Mouse (Mus musculus) neural tube, embryonic 12.5 days (tissue): ENCODE data around the gene Nr4a1. TPM values are rescaled to one million over a fixed set of nuclear protein-coding genes. Genes with fewer than 3 reads are reported as not detected.

ENCODE experiments used
- ATAC-seq: fragments of 200-750 bp; cut with Nextera tagmentation; 2 replicates; pipeline ENCODE4 v1.8.0; 2017; ENCODE audit warnings: low read depth, mild to moderate bottlenecking, moderate TSS enrichment, moderate library complexity; ENCODE audit not compliant: low FRiP score
- H3K27ac ChIP-seq: fragments of 300-500 bp; sonication (generic); 2 replicates; pipeline ENCODE4 v1.5.1; 2016
- H3K27me3 ChIP-seq: fragments of 300-500 bp; sonication (generic); replicated peaks from 2 replicates; pipeline ENCODE4 v1.6.1; 2016; ENCODE audit warnings: mild to moderate bottlenecking
- H3K36me3 ChIP-seq: fragments of 300-500 bp; sonication (generic); 2 replicates; pipeline ENCODE4 v1.6.1; 2016; ENCODE audit warnings: mild to moderate bottlenecking
- H3K4me1 ChIP-seq: fragments of 300-500 bp; sonication (generic); 2 replicates; pipeline ENCODE4 v1.6.1; 2016
- H3K4me2 ChIP-seq: fragments of 300-500 bp; sonication (generic); replicated peaks from 2 replicates; pipeline ENCODE4 v1.6.1; 2016; ENCODE audit warnings: mild to moderate bottlenecking
- H3K4me3 ChIP-seq: fragments of 300-500 bp; sonication (generic); 2 replicates; pipeline ENCODE4 v1.5.1; 2016
- H3K9ac ChIP-seq: fragments of 300-500 bp; sonication (generic); 2 replicates; pipeline ENCODE4 v1.6.1; 2016; ENCODE audit warnings: mild to moderate bottlenecking
- H3K9me3 ChIP-seq: fragments of 300-500 bp; sonication (generic); 2 replicates; pipeline ENCODE4 v1.6.1; 2016; ENCODE audit warnings: mild to moderate bottlenecking
- WGBS: fragments of 180-500 bp; shearing (Covaris S2); methylation state at CpG from one replicate; pipeline ENCODE4 v1.1.7; 2016; 5-methylcytosine and 5-hydroxymethylcytosine counted together
- polyA plus RNA-seq: library from polyadenylated mRNA; unstranded; fragments of >200 nt; fragmentation: Nextera tagmentation; extraction: Ambion mirVana; gene quantifications from 2 replicates; pipeline ENCODE4 v1.2.1, GENCODE M21; 2016

The Nr4a1 gene
- polyA plus RNA-seq, 1 experiment from 2014 or later, result 7.5 TPM

- no peak overlapping the region for H3K4me2 ChIP-seq
- H3K36me3 ChIP-seq, result no peaks in the 10 kb centered on the region
- H3K9ac ChIP-seq, result no peak overlapping the region
- peaks cover 6% of the 10 kb centered on the region; the same call in 1 of the 2 replicates for H3K4me1 ChIP-seq
- no peak for ATAC-seq
- H3K4me3 ChIP-seq, result no peak overlapping the region
- 67% methylated on average over 10 of the region's 10 CpGs for WGBS
- H3K27me3 ChIP-seq, result peaks cover 2% of the 10 kb centered on the region
- no peak overlapping the region for H3K27ac ChIP-seq
- no peaks in the 10 kb centered on the region for H3K9me3 ChIP-seq
Observed at GRCm38 (mm10) chr15:101260387-101260786, 6.3 kb downstream of the Nr4a1 start.

- peaks cover 8% of the 10 kb centered on the region for H3K4me1 ChIP-seq
- H3K36me3 ChIP-seq, result no peaks in the 10 kb centered on the region
- peaks cover 9% of the 10 kb centered on the region for H3K27me3 ChIP-seq
- no peak overlapping the region for H3K27ac ChIP-seq
- no peak overlapping the region for H3K4me2 ChIP-seq
- 75% methylated on average over 13 of the region's 13 CpGs for WGBS
- no peak for ATAC-seq
- no peak overlapping the region for H3K4me3 ChIP-seq
- no peaks in the 10 kb centered on the region for H3K9me3 ChIP-seq
- H3K9ac ChIP-seq, result no peak overlapping the region
Observed at GRCm38 (mm10) chr15:101260874-101261622, 7.0 kb downstream of the Nr4a1 start.

GRCm38 (mm10) chr15:101262502-101262901 lies 8.4 kb downstream of the Nr4a1 start:
- 76% methylated on average over 5 of the region's 5 CpGs for WGBS

GRCm38 (mm10) chr15:101266132-101266963 lies 12.3 kb downstream of the Nr4a1 start:
- H3K4me1 ChIP-seq, result peaks cover 9% of the 10 kb centered on the region
- ATAC-seq, result peak; percentile 71
- peaks cover 32% of the 10 kb centered on the region for H3K27me3 ChIP-seq
- peak overlapping the region; percentile 45 for H3K4me3 ChIP-seq
- no peaks in the 10 kb centered on the region for H3K9me3 ChIP-seq
- H3K27ac ChIP-seq, result no peak overlapping the region
- WGBS, result under 1% methylated on average over 57 of the region's 57 CpGs
- peaks cover 11% of the 10 kb centered on the region for H3K36me3 ChIP-seq
- peak overlapping the region; percentile 91 for H3K4me2 ChIP-seq
- H3K9ac ChIP-seq, result peak overlapping the region; percentile 45

More at GRCm38 (mm10) chr15:101262502-101262901, 8.4 kb downstream of the Nr4a1 start:
- H3K4me3 ChIP-seq, result no peak overlapping the region
- H3K4me1 ChIP-seq, result peaks cover 15% of the 10 kb centered on the region
- no peak overlapping the region for H3K9ac ChIP-seq
- no peak overlapping the region for H3K27ac ChIP-seq
- no peak for ATAC-seq
- H3K4me2 ChIP-seq, result no peak overlapping the region
- peaks cover 23% of the 10 kb centered on the region for H3K27me3 ChIP-seq
- H3K9me3 ChIP-seq, result no peaks in the 10 kb centered on the region
- H3K36me3 ChIP-seq, result no peaks in the 10 kb centered on the region

GRCm38 (mm10) chr15:101267053-101268032 lies 13.3 kb downstream of the Nr4a1 start:
- Histone ChIP-seq H3K9ac (no peak overlapping the region), H3K36me3 (peaks cover 14% of the 10 kb centered on the region), H3K27me3 (peaks cover 32% of the 10 kb centered on the region), H3K4me2 (peak overlapping the region; percentile 91), H3K4me3 (peak overlapping the region; percentile 45), H3K4me1 (peaks cover 9% of the 10 kb centered on the region), H3K9me3 (no peaks in the 10 kb centered on the region), H3K27ac (no peak overlapping the region)
- ATAC-seq, result no peak
- 5% methylated on average over 25 of the region's 25 CpGs for WGBS

- peaks cover 31% of the 10 kb centered on the region for H3K36me3 ChIP-seq
- peaks cover 31% of the 10 kb centered on the region for H3K27me3 ChIP-seq
- H3K4me2 ChIP-seq, result no peak overlapping the region
- ATAC-seq, result no peak
- WGBS, result 92% methylated on average over 29 of the region's 29 CpGs
- H3K27ac ChIP-seq, result no peak overlapping the region
- peaks cover 9% of the 10 kb centered on the region for H3K4me1 ChIP-seq
- no peak overlapping the region for H3K9ac ChIP-seq
- no peak overlapping the region for H3K4me3 ChIP-seq
- no peaks in the 10 kb centered on the region for H3K9me3 ChIP-seq
Observed at GRCm38 (mm10) chr15:101270101-101270820, 16.2 kb downstream of the Nr4a1 start.

GRCm38 (mm10) chr15:101271107-101271506 lies 17.0 kb downstream of the Nr4a1 start:
- Histone ChIP-seq H3K9me3 (no peaks in the 10 kb centered on the region), H3K9ac (no peak overlapping the region), H3K4me2 (no peak overlapping the region), H3K36me3 (peaks cover 31% of the 10 kb centered on the region), H3K27ac (no peak overlapping the region), H3K27me3 (peaks cover 22% of the 10 kb centered on the region), H3K4me3 (no peak overlapping the region), H3K4me1 (peaks cover 7% of the 10 kb centered on the region)
- WGBS, result 88% methylated on average over 3 of the region's 3 CpGs
- ATAC-seq, result no peak

- H3K4me3 ChIP-seq, result no peak overlapping the region
- no peak overlapping the region for H3K27ac ChIP-seq
- no peak overlapping the region for H3K9ac ChIP-seq
- peaks cover 31% of the 10 kb centered on the region for H3K36me3 ChIP-seq
- ATAC-seq, result no peak
- peaks cover 3% of the 10 kb centered on the region; the same call in 1 of the 2 replicates for H3K4me1 ChIP-seq
- H3K27me3 ChIP-seq, result peaks cover 18% of the 10 kb centered on the region
- H3K4me2 ChIP-seq, result no peak overlapping the region
- 83% methylated on average over 15 of the region's 15 CpGs for WGBS
- H3K9me3 ChIP-seq, result no peaks in the 10 kb centered on the region
Observed at GRCm38 (mm10) chr15:101271513-101271912, 17.4 kb downstream of the Nr4a1 start.

- no peaks in the 10 kb centered on the region for H3K9me3 ChIP-seq
- no peak overlapping the region for H3K9ac ChIP-seq
- ATAC-seq, result no peak
- H3K36me3 ChIP-seq, result peaks cover 31% of the 10 kb centered on the region
- no peak overlapping the region for H3K27ac ChIP-seq
- H3K4me3 ChIP-seq, result no peak overlapping the region
- no peaks in the 10 kb centered on the region for H3K27me3 ChIP-seq
- peaks cover 20% of the 10 kb centered on the region for H3K4me1 ChIP-seq
- 83% methylated on average over 6 of the region's 6 CpGs for WGBS
- no peak overlapping the region for H3K4me2 ChIP-seq
Observed at GRCm38 (mm10) chr15:101274380-101274779, 20.3 kb downstream of the Nr4a1 start.

GRCm38 (mm10) chr15:101277351-101277899 lies 23.4 kb downstream of the Nr4a1 start:
- ATAC-seq, result peak; percentile 69

GRCm38 (mm10) chr15:101278589-101278988 lies 24.5 kb downstream of the Nr4a1 start:
- ATAC-seq, result no peak
- peak overlapping the region; percentile 21; the same call in 1 of the 2 replicates for H3K9ac ChIP-seq
- WGBS, result 45% methylated on average over 5 of the region's 5 CpGs
- H3K4me1 ChIP-seq, result peaks cover 26% of the 10 kb centered on the region
- peaks cover 6% of the 10 kb centered on the region; the same call in 1 of the 2 replicates for H3K36me3 ChIP-seq
- no peak overlapping the region for H3K4me3 ChIP-seq
- H3K27ac ChIP-seq, result no peak overlapping the region
- no peaks in the 10 kb centered on the region; the same call in 1 of the 2 replicates for H3K27me3 ChIP-seq
- no peak overlapping the region for H3K4me2 ChIP-seq
- no peaks in the 10 kb centered on the region for H3K9me3 ChIP-seq

More at GRCm38 (mm10) chr15:101277351-101277899, 23.4 kb downstream of the Nr4a1 start:
- Histone ChIP-seq H3K9me3 (no peaks in the 10 kb centered on the region), H3K4me3 (no peak overlapping the region), H3K27me3 (no peaks in the 10 kb centered on the region; the same call in 1 of the 2 replicates), H3K4me1 (peaks cover 26% of the 10 kb centered on the region), H3K36me3 (peaks cover 16% of the 10 kb centered on the region), H3K9ac (no peak overlapping the region), H3K27ac (no peak overlapping the region), H3K4me2 (no peak overlapping the region; the same call in 1 of the 2 replicates)
- 34% methylated on average over 11 of the region's 11 CpGs for WGBS
